Mouse (Mus musculus) heart, postnatal 0 days (tissue): ENCODE data around the gene Phldb1. TPM values are rescaled to one million over a fixed set of nuclear protein-coding genes. Genes with fewer than 3 reads are reported as not detected.

ENCODE experiments used
- ATAC-seq: fragments of 200-750 bp; cut with Nextera tagmentation; 2 replicates; pipeline ENCODE4 v1.8.0; 2017; ENCODE audit warnings: low read depth, moderate number of reproducible peaks, moderate library complexity; ENCODE audit not compliant: insufficient read depth
- DNase-seq: peaks from one replicate; pipeline ENCODE4 v3.0.0-alpha.2; 2016; ENCODE audit warnings: low spot score
- H3K27ac ChIP-seq: fragments of 300-500 bp; sonication (generic); 2 replicates; pipeline ENCODE4 v1.5.1; 2014; ENCODE audit warnings: low read depth, mild to moderate bottlenecking
- H3K27me3 ChIP-seq: fragments of 300-500 bp; sonication (generic); 2 replicates; pipeline ENCODE4 v1.6.1; 2014; ENCODE audit warnings: low read length, mixed read lengths; ENCODE audit not compliant: control insufficient read depth, insufficient read depth
- H3K36me3 ChIP-seq: fragments of 300-500 bp; sonication (generic); replicated peaks from 2 replicates; pipeline ENCODE4 v1.6.1; 2014; ENCODE audit warnings: low read length, mixed read lengths; ENCODE audit not compliant: control insufficient read depth, insufficient read depth
- H3K4me1 ChIP-seq: fragments of 300-500 bp; sonication (generic); 2 replicates; pipeline ENCODE4 v1.6.1; 2014; ENCODE audit warnings: antibody characterized with exemption; ENCODE audit not compliant: control insufficient read depth, insufficient read depth
- H3K4me2 ChIP-seq: fragments of 300-500 bp; sonication (generic); 2 replicates; pipeline ENCODE4 v1.6.1; 2014; ENCODE audit warnings: low read depth, mild to moderate bottlenecking, low read length, moderate library complexity
- H3K4me3 ChIP-seq: fragments of 300-500 bp; sonication (generic); 2 replicates; pipeline ENCODE4 v1.5.1; 2014; ENCODE audit warnings: low read depth, low read length
- H3K9ac ChIP-seq: fragments of 300-500 bp; sonication (generic); replicated peaks from 2 replicates; pipeline ENCODE4 v1.6.1; 2014; ENCODE audit warnings: low read depth, low read length, mixed read lengths
- H3K9me3 ChIP-seq: fragments of 300-500 bp; sonication (generic); replicated peaks from 2 replicates; pipeline ENCODE4 v1.6.1; 2016; ENCODE audit warnings: low read length; ENCODE audit not compliant: control insufficient read depth
- CTCF ChIP-seq: IDR thresholded peaks from 2 replicates; pipeline ENCODE4 v1.5.1; 2016; ENCODE audit warnings: antibody characterized with exemption, control low read depth, low read depth
- EP300 ChIP-seq: IDR thresholded peaks from 2 replicates; pipeline ENCODE4 v1.6.1; 2016; ENCODE audit warnings: antibody characterized with exemption, low read depth
- WGBS: fragments of 180-500 bp; shearing (Covaris S2); extraction: QIAGEN DNeasy Blood & Tissue Kit; methylation state at CpG from one replicate; pipeline ENCODE4 v1.1.7; 2014; 5-methylcytosine and 5-hydroxymethylcytosine counted together
- polyA plus RNA-seq: library from polyadenylated mRNA; unstranded; fragments of >200 nt; fragmentation: Nextera tagmentation; extraction: Ambion mirVana; gene quantifications from 2 replicates; pipeline ENCODE4 v1.2.1, GENCODE M21; 2015
- total RNA-seq: library from RNA; depleted of rRNA; stranded (reverse); fragments of >200 nt; gene quantifications from 2 replicates; pipeline ENCODE4 v1.2.3, GENCODE M21; 2014; ENCODE audit warnings: low replicate concordance

Gene Phldb1
- total and polyA plus RNA-seq, 2 experiments from 2014 or later: 28.0 to 138 TPM

GRCm38 (mm10) chr9:44647026-44647425, 88.0 kb downstream of the Phldb1 start:
- H3K27ac ChIP-seq: no peak overlapping the region
- ATAC-seq (no peak), DNase-seq (no peak)
- no peak overlapping the region for H3K4me3 ChIP-seq
- TF ChIP-seq EP300: no peak
- no peak for TF ChIP-seq CTCF
- no peaks in the 10 kb centered on the region for H3K27me3 ChIP-seq
- WGBS: 85% methylated on average over 8 of the region's 8 CpGs
- no peaks in the 10 kb centered on the region for H3K36me3 ChIP-seq
- H3K4me2 ChIP-seq: no peak overlapping the region
- H3K4me1 ChIP-seq: no peaks in the 10 kb centered on the region
- H3K9me3 ChIP-seq: no peaks in the 10 kb centered on the region
- H3K9ac ChIP-seq: no peak overlapping the region

GRCm38 (mm10) chr9:44646366-44646765, 88.6 kb downstream of the Phldb1 start:
- H3K4me1 ChIP-seq: no peaks in the 10 kb centered on the region
- H3K27me3 ChIP-seq: no peaks in the 10 kb centered on the region
- no peak overlapping the region for H3K4me3 ChIP-seq
- no peak overlapping the region for H3K27ac ChIP-seq
- no peaks in the 10 kb centered on the region for H3K9me3 ChIP-seq
- no peak overlapping the region for H3K9ac ChIP-seq
- 64% methylated on average over 6 of the region's 6 CpGs for WGBS
- DNase-seq: no peak
- no peak overlapping the region; the same call in 1 of the 2 replicates for H3K4me2 ChIP-seq
- TF ChIP-seq EP300 (no peak), CTCF (no peak)
- no peak for ATAC-seq
- H3K36me3 ChIP-seq: no peaks in the 10 kb centered on the region

GRCm38 (mm10) chr9:44645924-44646323, 89.1 kb downstream of the Phldb1 start:
- no peaks in the 10 kb centered on the region for H3K9me3 ChIP-seq
- TF ChIP-seq EP300 (no peak), CTCF (no peak)
- H3K4me1 ChIP-seq: no peaks in the 10 kb centered on the region
- WGBS: 40% methylated on average over 15 of the region's 15 CpGs
- no peak overlapping the region for H3K27ac ChIP-seq
- no peaks in the 10 kb centered on the region for H3K27me3 ChIP-seq
- no peak overlapping the region for H3K9ac ChIP-seq
- H3K4me2 ChIP-seq: no peak overlapping the region; the same call in 1 of the 2 replicates
- ATAC-seq (no peak), DNase-seq (no peak)
- no peaks in the 10 kb centered on the region for H3K36me3 ChIP-seq
- H3K4me3 ChIP-seq: no peak overlapping the region

- H3K4me3 ChIP-seq: no peak overlapping the region
- H3K27ac ChIP-seq: no peak overlapping the region
- no peaks in the 10 kb centered on the region for H3K4me1 ChIP-seq
- H3K9me3 ChIP-seq: no peaks in the 10 kb centered on the region
- no peak for DNase-seq
- WGBS: 58% methylated on average over 5 of the region's 5 CpGs
- no peaks in the 10 kb centered on the region for H3K36me3 ChIP-seq
- no peak; the same call in 1 of the 2 replicates for ATAC-seq
- H3K4me2 ChIP-seq: no peak overlapping the region
- TF ChIP-seq CTCF (peak; percentile 5; the same call in 1 of the 2 replicates), EP300 (no peak)
- H3K9ac ChIP-seq: no peak overlapping the region
- no peaks in the 10 kb centered on the region for H3K27me3 ChIP-seq
These were observed 89.5 kb downstream of the Phldb1 start for GRCm38 (mm10) chr9:44645481-44645880.

GRCm38 (mm10) chr9:44644186-44644585, 90.8 kb downstream of the Phldb1 start:
- TF ChIP-seq CTCF: no peak
- no peak for TF ChIP-seq EP300
- 78% methylated on average over 2 of the region's 2 CpGs for WGBS
- DNase-seq: no peak

GRCm38 (mm10) chr9:44643103-44643502, 91.9 kb downstream of the Phldb1 start:
- H3K9ac ChIP-seq: no peak overlapping the region
- no peaks in the 10 kb centered on the region for H3K9me3 ChIP-seq
- WGBS: 89% methylated on average over 7 of the region's 7 CpGs
- H3K36me3 ChIP-seq: peaks cover 8% of the 10 kb centered on the region
- no peaks in the 10 kb centered on the region for H3K27me3 ChIP-seq
- no peaks in the 10 kb centered on the region for H3K4me1 ChIP-seq
- no peak overlapping the region for H3K27ac ChIP-seq
- TF ChIP-seq EP300 (no peak), CTCF (no peak)
- DNase-seq (no peak), ATAC-seq (no peak)
- no peak overlapping the region for H3K4me3 ChIP-seq
- no peak overlapping the region for H3K4me2 ChIP-seq

More at GRCm38 (mm10) chr9:44644186-44644585, 90.8 kb downstream of the Phldb1 start:
- H3K27ac ChIP-seq: no peak overlapping the region
- ATAC-seq: no peak
- H3K4me1 ChIP-seq: no peaks in the 10 kb centered on the region
- H3K9ac ChIP-seq: no peak overlapping the region
- H3K36me3 ChIP-seq: no peaks in the 10 kb centered on the region
- no peaks in the 10 kb centered on the region for H3K9me3 ChIP-seq
- no peak overlapping the region for H3K4me3 ChIP-seq
- H3K4me2 ChIP-seq: no peak overlapping the region
- no peaks in the 10 kb centered on the region for H3K27me3 ChIP-seq
